Mouse (Mus musculus): ENCODE data around the gene Acot5. TPM values are rescaled to one million over a fixed set of nuclear protein-coding genes. Genes with fewer than 3 reads are reported as not detected.
A peak's percentile ranks its signal among the peaks of the same experiment; 100 is the strongest.
"Not testable (repeated sequence)": the region's sequence is repeated elsewhere in the genome, so short reads cannot be mapped to it uniquely, and the experiment has no call there.

Gene Acot5
- polyA plus RNA-seq (2014; fragmentation: Nextera tagmentation; extraction: Ambion mirVana), result not detected in 2 replicates

DNA sequence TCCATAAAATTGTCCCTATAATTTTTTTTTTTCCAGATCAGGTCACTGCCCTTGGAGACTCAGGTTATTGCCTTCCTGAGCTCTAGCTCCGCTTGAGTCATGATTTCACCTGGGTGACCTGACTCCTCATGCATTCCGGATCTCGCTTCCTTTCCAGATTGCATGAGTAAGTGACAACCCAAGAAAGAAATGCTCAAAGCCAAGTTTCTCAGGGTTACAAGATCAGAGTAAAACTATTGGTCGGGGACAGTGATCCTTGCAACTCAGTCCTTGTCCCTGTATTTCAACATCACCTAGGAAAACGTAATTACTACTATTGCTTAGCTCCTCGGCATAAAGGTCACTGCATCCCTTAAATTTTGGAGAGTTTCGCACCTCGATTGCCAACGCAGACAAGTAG lies at the start of gene Acot5:
TSS of gene Acot5 (plus strand) at position 340 of the 400 bp plus-strand sequence.
- DNase-seq, result no peak
- Histone ChIP-seq H3K36me3 (ENCODE audit: control insufficient read depth, insufficient read depth, low read length) (no peaks in the 10 kb centered on the region), H3K9ac (replicated peaks; ENCODE audit: low read length) (no peak within 1 kb of the TSS; the same call in 1 of the 2 replicates), H3K4me3 (replicated peaks; ENCODE audit: low read depth, low read length) (peak within 1 kb of the TSS; percentile 32), H3K27ac (replicated peaks; ENCODE audit: low read depth, low read length) (no peak within 1 kb of the TSS), H3K4me2 (ENCODE audit: low read length) (peak within 1 kb of the TSS; percentile 52), H3K9me3 (ENCODE audit: control insufficient read depth, low read length) (no peaks in the 10 kb centered on the region), H3K27me3 (ENCODE audit: control insufficient read depth, insufficient read depth, low read length) (peaks cover 7% of the 10 kb centered on the region; the same call in 1 of the 2 replicates), H3K4me1 (ENCODE audit: control insufficient read depth, insufficient read depth, low read length) (no peaks in the 10 kb centered on the region)
- no peak for ATAC-seq (ENCODE audit: low FRiP score, low TSS enrichment)
- 56% methylated on average over 9 of the region's 9 CpGs for WGBS

DNA sequence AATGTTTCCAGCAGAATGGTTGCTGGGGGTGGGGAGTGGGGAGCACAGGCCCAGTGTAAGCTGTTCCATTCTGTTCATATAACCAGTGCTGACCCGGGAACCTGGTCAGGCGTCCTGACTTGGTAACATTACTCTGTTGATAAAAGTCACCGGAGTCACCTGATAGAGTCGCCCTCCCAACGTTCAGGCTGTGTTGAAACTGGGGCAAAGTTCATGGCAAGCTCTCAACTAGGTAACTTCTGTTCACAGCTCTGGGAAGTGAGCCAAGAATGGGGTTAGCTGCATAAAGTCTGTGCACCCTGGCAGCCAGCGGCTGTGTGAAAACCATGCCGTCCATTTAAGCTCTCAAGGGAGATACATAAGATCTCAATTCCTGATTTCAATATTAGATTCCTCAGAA lies 48.6 kb upstream of the Acot5 start:
- not testable (repeated sequence) for H3K9me3 ChIP-seq (ENCODE audit: control insufficient read depth, low read length); H3K27ac ChIP-seq (replicated peaks; ENCODE audit: low read depth, low read length); ATAC-seq (ENCODE audit: low FRiP score, low TSS enrichment); H3K27me3 ChIP-seq (ENCODE audit: control insufficient read depth, insufficient read depth, low read length); H3K4me3 ChIP-seq (replicated peaks; ENCODE audit: low read depth, low read length); H3K4me1 ChIP-seq (ENCODE audit: control insufficient read depth, insufficient read depth, low read length); H3K4me2 ChIP-seq (ENCODE audit: low read length); H3K9ac ChIP-seq (replicated peaks; ENCODE audit: low read length); H3K36me3 ChIP-seq (ENCODE audit: control insufficient read depth, insufficient read depth, low read length)
- 59% methylated on average over 7 of the region's 7 CpGs for WGBS
- DNase-seq, result peak; percentile 62

GRCm38 (mm10) chr12:84022266-84022665 lies 46.9 kb upstream of the Acot5 start:
- not testable (repeated sequence) for H3K27ac ChIP-seq (replicated peaks; ENCODE audit: low read depth, low read length); H3K36me3 ChIP-seq (ENCODE audit: control insufficient read depth, insufficient read depth, low read length); H3K4me2 ChIP-seq (ENCODE audit: low read length); DNase-seq; H3K9me3 ChIP-seq (ENCODE audit: control insufficient read depth, low read length); H3K27me3 ChIP-seq (ENCODE audit: control insufficient read depth, insufficient read depth, low read length); H3K9ac ChIP-seq (replicated peaks; ENCODE audit: low read length); H3K4me1 ChIP-seq (ENCODE audit: control insufficient read depth, insufficient read depth, low read length); H3K4me3 ChIP-seq (replicated peaks; ENCODE audit: low read depth, low read length); ATAC-seq (ENCODE audit: low FRiP score, low TSS enrichment)
- 95% methylated on average over 4 of the region's 4 CpGs for WGBS

DNA sequence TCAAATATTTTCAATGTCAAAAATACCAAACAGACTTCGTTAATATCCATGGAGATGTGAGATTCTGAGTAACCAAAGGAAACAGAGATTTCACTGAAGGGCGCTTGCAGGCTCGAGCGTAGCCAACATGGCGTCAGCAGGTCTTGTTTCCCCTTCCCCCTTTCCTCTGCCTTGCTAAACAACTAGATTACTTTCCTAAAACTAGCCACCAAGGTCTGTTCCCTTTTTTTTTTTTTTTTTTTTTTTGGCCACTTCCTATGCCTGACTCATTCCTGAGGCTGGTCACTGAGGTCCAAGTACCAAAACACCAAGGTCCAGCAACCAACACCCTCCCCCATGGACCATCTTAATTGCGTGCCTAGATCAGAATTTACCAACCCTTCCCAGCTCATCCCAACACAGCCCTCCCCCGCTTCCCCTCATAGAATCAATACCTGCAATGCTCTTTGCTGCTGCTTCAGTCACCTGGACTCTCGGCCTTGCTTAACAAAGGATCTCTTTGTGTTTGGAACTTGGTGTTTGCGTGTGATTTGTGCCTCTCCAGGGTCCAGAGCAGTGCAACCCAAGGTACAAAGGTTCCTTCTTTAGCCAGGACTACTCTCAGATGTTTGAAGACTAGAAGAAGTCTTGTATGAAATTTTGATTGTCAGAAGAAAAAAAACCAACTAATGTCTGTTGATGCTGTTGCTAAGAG lies 45.9 kb upstream of the Acot5 start:
- H3K4me2 ChIP-seq (ENCODE audit: low read length), result no peak overlapping the region
- no peaks in the 10 kb centered on the region for H3K27me3 ChIP-seq (ENCODE audit: control insufficient read depth, insufficient read depth, low read length)
- no peaks in the 10 kb centered on the region for H3K4me1 ChIP-seq (ENCODE audit: control insufficient read depth, insufficient read depth, low read length)
- DNase-seq, result no peak
- H3K36me3 ChIP-seq (ENCODE audit: control insufficient read depth, insufficient read depth, low read length), result no peaks in the 10 kb centered on the region
- no peaks in the 10 kb centered on the region for H3K9me3 ChIP-seq (ENCODE audit: control insufficient read depth, low read length)
- H3K4me3 ChIP-seq (replicated peaks; ENCODE audit: low read depth, low read length), result no peak overlapping the region
- WGBS, result 87% methylated on average over 9 of the region's 9 CpGs
- no peak overlapping the region for H3K9ac ChIP-seq (replicated peaks; ENCODE audit: low read length)
- no peak for ATAC-seq (ENCODE audit: low FRiP score, low TSS enrichment)
- H3K27ac ChIP-seq (replicated peaks; ENCODE audit: low read depth, low read length), result no peak overlapping the region

DNA sequence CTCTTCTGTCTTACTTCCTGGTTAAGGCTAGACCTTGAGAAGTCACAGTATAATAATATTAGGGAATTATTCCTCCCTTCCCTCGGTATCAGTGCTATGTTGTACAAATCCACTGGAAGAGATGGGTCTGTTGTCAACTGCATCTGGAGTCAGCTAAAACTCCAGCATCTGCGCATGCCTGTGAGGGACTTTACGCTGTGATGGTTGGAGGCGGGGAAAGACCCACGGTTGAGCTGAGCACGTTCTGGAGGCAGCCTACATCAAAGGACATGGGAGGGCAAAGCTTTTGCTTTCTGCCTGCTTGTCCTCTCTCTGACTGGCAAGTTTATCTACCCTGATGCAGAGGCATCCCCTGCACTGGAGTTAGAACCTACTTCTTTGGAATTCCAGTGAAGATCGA lies 43.2 kb upstream of the Acot5 start:
- ATAC-seq (ENCODE audit: low FRiP score, low TSS enrichment) (no peak), DNase-seq (no peak)
- H3K27ac ChIP-seq (replicated peaks; ENCODE audit: low read depth, low read length), result no peak overlapping the region

DNA sequence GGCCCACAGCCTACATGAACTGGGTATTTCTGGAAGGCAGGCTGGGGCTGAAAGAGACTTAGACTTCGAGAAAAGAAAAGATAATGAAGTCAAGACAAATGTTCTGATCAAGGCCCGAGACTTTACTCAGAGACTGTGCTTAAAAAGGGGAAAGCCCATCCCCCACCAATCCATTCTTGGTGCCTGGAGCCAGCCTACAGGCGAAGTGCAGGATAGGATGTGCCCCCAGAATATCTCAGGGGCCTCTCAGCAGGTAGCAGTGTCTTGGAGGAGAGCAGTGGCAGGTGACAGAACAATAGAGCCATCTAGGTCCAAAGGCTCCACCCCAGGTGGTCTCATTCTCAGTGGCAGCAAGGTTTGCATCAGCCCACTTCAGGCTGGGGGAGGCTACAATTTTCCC lies 40.8 kb upstream of the Acot5 start:
- WGBS, result 37% methylated on average over 3 of the region's 3 CpGs
- not testable (repeated sequence) for DNase-seq

More for the DNA sequence above, 43.2 kb upstream of the Acot5 start:
- WGBS, result 80% methylated on average over 7 of the region's 7 CpGs
- H3K4me2 ChIP-seq (ENCODE audit: low read length), result no peak overlapping the region
- no peaks in the 10 kb centered on the region for H3K27me3 ChIP-seq (ENCODE audit: control insufficient read depth, insufficient read depth, low read length)
- no peaks in the 10 kb centered on the region for H3K36me3 ChIP-seq (ENCODE audit: control insufficient read depth, insufficient read depth, low read length)
- H3K4me1 ChIP-seq (ENCODE audit: control insufficient read depth, insufficient read depth, low read length), result no peaks in the 10 kb centered on the region
- no peaks in the 10 kb centered on the region for H3K9me3 ChIP-seq (ENCODE audit: control insufficient read depth, low read length)
- no peak overlapping the region for H3K9ac ChIP-seq (replicated peaks; ENCODE audit: low read length)
- no peak overlapping the region for H3K4me3 ChIP-seq (replicated peaks; ENCODE audit: low read depth, low read length)

GRCm38 (mm10) chr12:84029043-84029442 lies 40.1 kb upstream of the Acot5 start:
- not testable (repeated sequence) for H3K36me3 ChIP-seq (ENCODE audit: control insufficient read depth, insufficient read depth, low read length); H3K9me3 ChIP-seq (ENCODE audit: control insufficient read depth, low read length); H3K4me3 ChIP-seq (replicated peaks; ENCODE audit: low read depth, low read length); DNase-seq; H3K4me1 ChIP-seq (ENCODE audit: control insufficient read depth, insufficient read depth, low read length); H3K27me3 ChIP-seq (ENCODE audit: control insufficient read depth, insufficient read depth, low read length); ATAC-seq (ENCODE audit: low FRiP score, low TSS enrichment); H3K27ac ChIP-seq (replicated peaks; ENCODE audit: low read depth, low read length); H3K4me2 ChIP-seq (ENCODE audit: low read length); H3K9ac ChIP-seq (replicated peaks; ENCODE audit: low read length)
- 86% methylated on average over 1 of the region's 1 CpGs for WGBS

More for the DNA sequence above, 40.8 kb upstream of the Acot5 start:
- not testable (repeated sequence) for H3K27ac ChIP-seq (replicated peaks; ENCODE audit: low read depth, low read length); H3K4me1 ChIP-seq (ENCODE audit: control insufficient read depth, insufficient read depth, low read length); H3K27me3 ChIP-seq (ENCODE audit: control insufficient read depth, insufficient read depth, low read length); H3K4me2 ChIP-seq (ENCODE audit: low read length); ATAC-seq (ENCODE audit: low FRiP score, low TSS enrichment); H3K4me3 ChIP-seq (replicated peaks; ENCODE audit: low read depth, low read length); H3K36me3 ChIP-seq (ENCODE audit: control insufficient read depth, insufficient read depth, low read length); H3K9me3 ChIP-seq (ENCODE audit: control insufficient read depth, low read length); H3K9ac ChIP-seq (replicated peaks; ENCODE audit: low read length)

- ATAC-seq (ENCODE audit: low FRiP score, low TSS enrichment), result no peak
- H3K4me3 ChIP-seq (replicated peaks; ENCODE audit: low read depth, low read length), result no peak overlapping the region
- H3K4me2 ChIP-seq (ENCODE audit: low read length), result no peak overlapping the region
- H3K4me1 ChIP-seq (ENCODE audit: control insufficient read depth, insufficient read depth, low read length), result no peaks in the 10 kb centered on the region
- H3K36me3 ChIP-seq (ENCODE audit: control insufficient read depth, insufficient read depth, low read length), result no peaks in the 10 kb centered on the region
- no peaks in the 10 kb centered on the region for H3K27me3 ChIP-seq (ENCODE audit: control insufficient read depth, insufficient read depth, low read length)
- no peak overlapping the region for H3K27ac ChIP-seq (replicated peaks; ENCODE audit: low read depth, low read length)
- no peaks in the 10 kb centered on the region for H3K9me3 ChIP-seq (ENCODE audit: control insufficient read depth, low read length)
- DNase-seq, result peak; percentile 90
- WGBS, result 74% methylated on average over 4 of the region's 4 CpGs
- H3K9ac ChIP-seq (replicated peaks; ENCODE audit: low read length), result no peak overlapping the region
These were observed 38.3 kb upstream of the Acot5 start for GRCm38 (mm10) chr12:84030659-84031332.

DNA sequence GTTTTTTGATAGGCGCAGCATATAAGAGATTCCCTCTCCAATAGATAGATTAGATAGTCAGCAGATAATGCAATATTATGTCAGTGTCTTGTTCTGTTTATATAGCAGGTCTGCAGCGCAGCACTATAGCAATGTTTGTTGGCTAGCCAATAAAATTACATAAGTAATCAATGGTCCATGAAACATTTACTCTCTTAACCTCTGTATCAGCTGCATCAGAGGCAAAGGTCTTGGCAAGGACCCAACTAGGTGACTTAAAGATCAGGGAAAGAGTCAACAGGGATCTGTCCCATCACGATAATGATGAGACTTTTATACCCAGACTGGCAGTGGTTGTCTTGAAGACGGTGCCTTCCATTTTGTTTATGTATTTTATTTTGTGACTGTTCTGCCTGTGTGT lies 36.3 kb upstream of the Acot5 start:
- Histone ChIP-seq H3K9ac (replicated peaks; ENCODE audit: low read length) (no peak overlapping the region), H3K27ac (replicated peaks; ENCODE audit: low read depth, low read length) (no peak overlapping the region), H3K4me2 (ENCODE audit: low read length) (no peak overlapping the region), H3K36me3 (ENCODE audit: control insufficient read depth, insufficient read depth, low read length) (no peaks in the 10 kb centered on the region), H3K9me3 (ENCODE audit: control insufficient read depth, low read length) (no peaks in the 10 kb centered on the region), H3K4me3 (replicated peaks; ENCODE audit: low read depth, low read length) (no peak overlapping the region), H3K27me3 (ENCODE audit: control insufficient read depth, insufficient read depth, low read length) (no peaks in the 10 kb centered on the region), H3K4me1 (ENCODE audit: control insufficient read depth, insufficient read depth, low read length) (no peaks in the 10 kb centered on the region)
- ATAC-seq (ENCODE audit: low FRiP score, low TSS enrichment), result no peak
- WGBS, result 90% methylated on average over 4 of the region's 4 CpGs
- DNase-seq, result no peak
